Mouse (Mus musculus) MEL (cell line): ENCODE measurements around the gene Crk. TPM values are rescaled to one million over a fixed set of nuclear protein-coding genes. Genes with fewer than 3 reads are reported as not detected.

Experiments used
- DNase-seq: peaks from one replicate; pipeline ENCODE4 v3.0.0; 2011; ENCODE audit warnings: low read depth, low spot score
- H3K27ac ChIP-seq: 2 replicates; pipeline ENCODE4 v1.5.1; 2012; ENCODE audit warnings: low read depth, mild to moderate bottlenecking, control low read depth, low read length, moderate library complexity; ENCODE audit not compliant: control insufficient read depth
- H3K27me3 ChIP-seq, 2 experiments: fragments of 150-350 bp in 1 of 2; sonication (generic) in 1 of 2; 2 replicates each; pipeline ENCODE4 v1.6.1; 2012; ENCODE audit warnings: low read length in 2 of 2, mild to moderate bottlenecking in 2 of 2, improper control_type of control experiment in 1 of 2, moderate library complexity in 1 of 2; ENCODE audit not compliant: insufficient read depth in 2 of 2, control insufficient read depth in 1 of 2
- H3K36me3 ChIP-seq, 2 experiments: 2 replicates each; pipeline ENCODE4 v1.6.1; 2012 to 2014; ENCODE audit warnings: low read length in 2 of 2, improper control_type of control experiment in 1 of 2, inconsistent platforms in 1 of 2, mild to moderate bottlenecking in 1 of 2; ENCODE audit not compliant: insufficient read depth in 2 of 2, control insufficient read depth in 1 of 2
- H3K4me1 ChIP-seq, 2 experiments: fragments of 150-350 bp in 1 of 2; sonication (generic) in 1 of 2; 2 replicates each; pipeline ENCODE4 v1.6.1; 2012; ENCODE audit warnings: low read length in 2 of 2, improper control_type of control experiment in 1 of 2, mild to moderate bottlenecking in 1 of 2; ENCODE audit not compliant: insufficient read depth in 2 of 2, control insufficient read depth in 1 of 2
- H3K4me3 ChIP-seq, 2 experiments: fragments of 150-350 bp in 1 of 2; sonication (generic) in 1 of 2; 2 replicates each; pipeline ENCODE4 v1.5.1; 2012; ENCODE audit warnings: low read depth in 2 of 2, low read length in 2 of 2, mild to moderate bottlenecking in 2 of 2, moderate library complexity in 2 of 2, control low read depth in 1 of 2, improper control_type of control experiment in 1 of 2; ENCODE audit not compliant: control insufficient read depth in 1 of 2, insufficient read depth in 1 of 2
- H3K79me2 ChIP-seq: 2 replicates; pipeline ENCODE4 v1.6.1; 2012; ENCODE audit warnings: mild to moderate bottlenecking, low read length, moderate library complexity; ENCODE audit not compliant: control insufficient read depth, poor library complexity, insufficient read depth
- H3K9ac ChIP-seq: 2 replicates; pipeline ENCODE4 v1.6.1; 2012; ENCODE audit warnings: low read depth, mild to moderate bottlenecking, control low read depth, low read length, moderate library complexity; ENCODE audit not compliant: control insufficient read depth, poor library complexity, severe bottlenecking
- H3K9me3 ChIP-seq: fragments of 150-350 bp; sonication (generic); replicated peaks from 2 replicates; pipeline ENCODE4 v1.6.1; 2012; ENCODE audit warnings: mild to moderate bottlenecking, low read length, improper control_type of control experiment, moderate library complexity; ENCODE audit not compliant: insufficient read depth
- BHLHE40 ChIP-seq: IDR thresholded peaks from 2 replicates; pipeline ENCODE4 v1.6.1; 2012; ENCODE audit warnings: low read depth, mild to moderate bottlenecking, inconsistent platforms, low read length, improper control_type of control experiment, borderline replicate concordance
- CHD1 ChIP-seq: IDR thresholded peaks from 2 replicates; pipeline ENCODE4 v1.6.1; 2012; ENCODE audit warnings: low read depth, mild to moderate bottlenecking, inconsistent platforms, low read length, improper control_type of control experiment
- CTCF ChIP-seq, 3 experiments: IDR thresholded peaks in 2 of 3; conservative IDR thresholded peaks in 1 of 3; 2 replicates each; pipeline ENCODE4 v1.5.1; 2011 to 2012; ENCODE audit warnings: low read length in 3 of 3, low read depth in 2 of 3, mild to moderate bottlenecking in 2 of 3, improper control_type of control experiment in 1 of 3, inconsistent platforms in 1 of 3, mixed read lengths in 1 of 3, moderate library complexity in 1 of 3; ENCODE audit not compliant: control insufficient read depth in 1 of 3, insufficient read depth in 1 of 3, poor library complexity in 1 of 3, severe bottlenecking in 1 of 3
- ELF1 ChIP-seq: IDR thresholded peaks from 2 replicates; pipeline ENCODE4 v1.6.1; 2014; ENCODE audit warnings: low read depth, mild to moderate bottlenecking, inconsistent platforms, low read length, improper control_type of control experiment, moderate library complexity
- EP300 ChIP-seq, 2 experiments: IDR thresholded peaks; 2 replicates each; pipeline ENCODE4 v1.6.1; 2011; ENCODE audit warnings: improper control_type of control experiment in 2 of 2, low read length in 2 of 2, low read depth in 1 of 2, mild to moderate bottlenecking in 1 of 2
- ETS1 ChIP-seq: IDR thresholded peaks from 2 replicates; pipeline ENCODE4 v1.6.1; 2012; ENCODE audit warnings: low read depth, mild to moderate bottlenecking, inconsistent platforms, low read length, improper control_type of control experiment, moderate library complexity
- GABPA ChIP-seq: IDR thresholded peaks from 2 replicates; pipeline ENCODE4 v1.6.1; 2012; ENCODE audit warnings: low read depth, mild to moderate bottlenecking, inconsistent platforms, low read length, improper control_type of control experiment, moderate library complexity
- GATA1 ChIP-seq: IDR thresholded peaks from 2 replicates; pipeline ENCODE4 v1.6.1; 2011; ENCODE audit warnings: low read depth, low read length, improper control_type of control experiment
- MAX ChIP-seq: IDR thresholded peaks from 2 replicates; pipeline ENCODE4 v1.6.1; 2011; ENCODE audit warnings: low read length, improper control_type of control experiment
- MAZ ChIP-seq: IDR thresholded peaks from 2 replicates; pipeline ENCODE4 v1.6.1; 2012; ENCODE audit warnings: low read depth, mild to moderate bottlenecking, inconsistent platforms, low read length, improper control_type of control experiment
- NELFE ChIP-seq: IDR thresholded peaks from 2 replicates; pipeline ENCODE4 v1.6.1; 2011; ENCODE audit warnings: low read depth, low read length, improper control_type of control experiment
- NRF1 ChIP-seq: IDR thresholded peaks from 2 replicates; pipeline ENCODE4 v1.6.1; 2014; ENCODE audit warnings: low read depth, mild to moderate bottlenecking, inconsistent platforms, low read length, improper control_type of control experiment, moderate library complexity; ENCODE audit not compliant: poor library complexity, insufficient read depth, severe bottlenecking
- POLR2A ChIP-seq, 2 experiments: IDR thresholded peaks; 2 replicates each; pipeline ENCODE4 v1.6.1; 2011 to 2012; ENCODE audit warnings: low read length in 2 of 2, mild to moderate bottlenecking in 2 of 2, control low read depth in 1 of 2, improper control_type of control experiment in 1 of 2, low read depth in 1 of 2, moderate library complexity in 1 of 2; ENCODE audit not compliant: control insufficient read depth in 1 of 2, insufficient read depth in 1 of 2, poor library complexity in 1 of 2
- POLR2AphosphoS2 ChIP-seq: IDR thresholded peaks from 2 replicates; pipeline ENCODE4 v1.6.1; 2011; ENCODE audit warnings: low read length, improper control_type of control experiment
- RAD21 ChIP-seq: IDR thresholded peaks from 2 replicates; pipeline ENCODE4 v1.6.1; 2011; ENCODE audit warnings: mild to moderate bottlenecking, low read depth, low read length, improper control_type of control experiment
- RCOR1 ChIP-seq: IDR thresholded peaks from 2 replicates; pipeline ENCODE4 v1.6.1; 2012; ENCODE audit warnings: low read depth, mild to moderate bottlenecking, inconsistent platforms, low read length, improper control_type of control experiment
- SIN3A ChIP-seq: IDR thresholded peaks from 2 replicates; pipeline ENCODE4 v1.6.1; 2012; ENCODE audit warnings: low read length, improper control_type of control experiment, inconsistent platforms
- TCF12 ChIP-seq: IDR thresholded peaks from 2 replicates; pipeline ENCODE4 v1.6.1; 2014; ENCODE audit warnings: low read depth, mild to moderate bottlenecking, inconsistent platforms, low read length, improper control_type of control experiment, moderate library complexity
- USF1 ChIP-seq: IDR thresholded peaks from 2 replicates; pipeline ENCODE4 v1.6.1; 2014; ENCODE audit warnings: low read depth, mild to moderate bottlenecking, inconsistent platforms, low read length, improper control_type of control experiment, moderate library complexity
- USF2 ChIP-seq, 2 experiments: IDR thresholded peaks; 2 replicates each; pipeline ENCODE4 v1.6.1; 2011 to 2012; ENCODE audit warnings: improper control_type of control experiment in 2 of 2, low read length in 2 of 2, borderline replicate concordance in 1 of 2, inconsistent platforms in 1 of 2, low read depth in 1 of 2, mild to moderate bottlenecking in 1 of 2; ENCODE audit not compliant: insufficient read depth in 1 of 2
- ZNF384 ChIP-seq: IDR thresholded peaks from 2 replicates; pipeline ENCODE4 v1.6.1; 2012; ENCODE audit warnings: low read depth, mild to moderate bottlenecking, inconsistent platforms, low read length, improper control_type of control experiment
- polyA plus RNA-seq, 2 experiments: library from polyadenylated mRNA; stranded (reverse) in 1 of 2; unstranded in 1 of 2; fragments of >175 nt in 1 of 2; fragments of >200 nt in 1 of 2; gene quantifications; 2 replicates each; pipeline versions ENCODE4 v1.2.1 to v1.2.4; 2012; ENCODE audit warnings: low replicate concordance in 2 of 2, low read depth in 1 of 2; ENCODE audit not compliant: insufficient read length in 2 of 2, insufficient read depth in 1 of 2, missing spikeins in 1 of 2
- total RNA-seq: library from RNA; depleted of rRNA; stranded (reverse); fragments of 300-350 nt; gene quantifications from 2 replicates; pipeline ENCODE4 v1.2.3, GENCODE M21; 2012

The Crk gene
- total and polyA plus RNA-seq, 3 experiments = 33.8 to 68.0 (median 66.2) TPM

GRCm38 (mm10) chr11:75741615-75742014 lies 62.6 kb downstream of the Crk start (continued):
- peak; percentile 8; the same call in 1 of the 2 replicates for TF ChIP-seq MAX

GRCm38 (mm10) chr11:75744761-75745160 lies 65.7 kb downstream of the Crk start:
- Histone ChIP-seq H3K9me3 (no peaks in the 10 kb centered on the region), H3K9ac (no peak overlapping the region), H3K4me3 (no peak overlapping the region), H3K36me3 (peaks cover 29 to 77% of the 10 kb centered on the region in 2 experiments), H3K4me1 (peaks cover 33 to 38% of the 10 kb centered on the region in 2 experiments), H3K79me2 (peaks cover 91% of the 10 kb centered on the region), H3K27ac (no peak overlapping the region), H3K27me3 (no peaks in the 10 kb centered on the region)
- TF ChIP-seq GATA1 (peak; percentile 40; the same call in 1 of the 2 replicates), TCF12 (no peak), NRF1 (no peak), POLR2A (IDR thresholded peaks at IDR 0.05; ENCODE audit: control insufficient read depth in 1 of 2, insufficient read depth in 1 of 2, low read depth in 1 of 2, low read length in 2 of 2, poor library complexity in 1 of 2) (no peak), EP300 (IDR thresholded peaks at IDR 0.05; ENCODE audit: low read depth in 1 of 2, low read length in 2 of 2) (peak; percentile 11 to 13; a peak in 1 of 4 replicates), USF2 (IDR thresholded peaks at IDR 0.05; ENCODE audit: borderline replicate concordance in 1 of 2, insufficient read depth in 1 of 2, low read depth in 1 of 2, low read length in 2 of 2) (0 out of 4 replicates have a peak, but pooled peaks of 1 of the 2 experiments have one; percentile 2), RCOR1 (no peak), CHD1 (0 out of 2 replicates have a peak, but pooled peaks have one; percentile 67), USF1 (no peak), POLR2AphosphoS2 (0 out of 2 replicates have a peak, but pooled peaks have one; percentile 43), GABPA (no peak), ETS1 (0 out of 2 replicates have a peak, but pooled peaks have one; percentile 13), BHLHE40 (0 out of 2 replicates have a peak, but pooled peaks have one; percentile 24), ZNF384 (no peak), SIN3A (peak; percentile 37), MAZ (peak; percentile 71), ELF1 (0 out of 2 replicates have a peak, but pooled peaks have one; percentile 16)
- DNase-seq = peak; percentile 47

- H3K27ac ChIP-seq = no peak overlapping the region
- H3K9ac ChIP-seq = no peak overlapping the region
- TF ChIP-seq SIN3A = peak; percentile 33; the same call in 1 of the 2 replicates
- no peak for TF ChIP-seq RAD21
- TF ChIP-seq CTCF (IDR thresholded peaks at IDR 0.05 in 2 of 3, conservative IDR thresholded peaks at IDR 0.05 in 1 of 3; ENCODE audit: control insufficient read depth in 1 of 3, insufficient read depth in 1 of 3, low read depth in 2 of 3, low read length in 3 of 3, poor library complexity in 1 of 3, severe bottlenecking in 1 of 3) = peak in 1 of 3 experiments; percentile 9; a peak in 1 of 6 replicates
- no peak for TF ChIP-seq RCOR1
- no peak for TF ChIP-seq NELFE
- H3K36me3 ChIP-seq = peaks cover 39 to 52% of the 10 kb centered on the region in 2 experiments
- no peaks in the 10 kb centered on the region for H3K9me3 ChIP-seq
- DNase-seq = no peak
- H3K4me1 ChIP-seq = peaks cover 0 to 5% of the 10 kb centered on the region in 2 experiments; a peak in 2 of 4 replicates
- no peaks in the 10 kb centered on the region for H3K27me3 ChIP-seq
- H3K79me2 ChIP-seq = peaks cover 79% of the 10 kb centered on the region
- H3K4me3 ChIP-seq = no peak overlapping the region
These were observed 71.5 kb downstream of the Crk start for GRCm38 (mm10) chr11:75750537-75750936.
